Mouse (Mus musculus) liver, postnatal 0 days (tissue): ENCODE data around the gene Bcat2. TPM values are rescaled to one million over a fixed set of nuclear protein-coding genes. Genes with fewer than 3 reads are reported as not detected.

Experiments
- ATAC-seq: fragments of 200-750 bp; cut with Nextera tagmentation; 2 replicates; pipeline ENCODE4 v1.8.0; 2017; ENCODE audit warnings: mild to moderate bottlenecking, moderate library complexity
- DNase-seq: peaks from one replicate; pipeline ENCODE4 v3.0.0-alpha.2; 2016
- H3K27ac ChIP-seq: fragments of 300-500 bp; sonication (generic); 2 replicates; pipeline ENCODE4 v1.5.1; 2014; ENCODE audit warnings: antibody characterized with exemption, moderate library complexity, mild to moderate bottlenecking, low read depth
- H3K27me3 ChIP-seq: fragments of 300-500 bp; sonication (generic); 2 replicates; pipeline ENCODE4 v1.6.1; 2014; ENCODE audit warnings: low read length, control low read depth, mixed read lengths; ENCODE audit not compliant: insufficient read depth
- H3K36me3 ChIP-seq: fragments of 300-500 bp; sonication (generic); replicated peaks from 2 replicates; pipeline ENCODE4 v1.6.1; 2014; ENCODE audit warnings: mild to moderate bottlenecking, control low read depth, low read length, moderate library complexity, mixed read lengths; ENCODE audit not compliant: insufficient read depth
- H3K4me1 ChIP-seq: fragments of 300-500 bp; sonication (generic); 2 replicates; pipeline ENCODE4 v1.6.1; 2014; ENCODE audit warnings: antibody characterized with exemption, mild to moderate bottlenecking, control low read depth; ENCODE audit not compliant: insufficient read depth
- H3K4me2 ChIP-seq: fragments of 300-500 bp; sonication (generic); 2 replicates; pipeline ENCODE4 v1.6.1; 2014; ENCODE audit warnings: low read depth, mild to moderate bottlenecking, low read length, moderate library complexity, mixed read lengths
- H3K4me3 ChIP-seq: fragments of 300-500 bp; sonication (generic); 2 replicates; pipeline ENCODE4 v1.5.1; 2014; ENCODE audit warnings: low read depth, low read length
- H3K9ac ChIP-seq: fragments of 300-500 bp; sonication (generic); replicated peaks from 2 replicates; pipeline ENCODE4 v1.6.1; 2014; ENCODE audit warnings: mild to moderate bottlenecking, moderate library complexity
- H3K9me3 ChIP-seq: fragments of 300-500 bp; sonication (generic); 2 replicates; pipeline ENCODE4 v1.6.1; 2016; ENCODE audit warnings: mild to moderate bottlenecking, control low read depth, low read length, mixed read lengths
- CTCF ChIP-seq: sonication (generic); IDR thresholded peaks from 2 replicates; pipeline ENCODE4 v1.5.1; 2016; ENCODE audit warnings: antibody characterized with exemption, low read depth
- EP300 ChIP-seq: IDR thresholded peaks from 2 replicates; pipeline ENCODE4 v1.6.1; 2016; ENCODE audit warnings: antibody characterized with exemption, low read depth, mild to moderate bottlenecking
- WGBS: fragments of 180-500 bp; shearing (Covaris S2); extraction: QIAGEN DNeasy Blood & Tissue Kit; methylation state at CpG from one replicate; pipeline ENCODE4 v1.1.7; 2014; ENCODE audit not compliant: insufficient replicate concordance; 5-methylcytosine and 5-hydroxymethylcytosine counted together
- polyA plus RNA-seq: library from polyadenylated mRNA; unstranded; fragments of >200 nt; fragmentation: Nextera tagmentation; extraction: Ambion mirVana; gene quantifications from 2 replicates; pipeline ENCODE4 v1.2.1, GENCODE M21; 2015

The Bcat2 gene
- polyA plus RNA-seq, 1 experiment from 2014 or later: 32.3 TPM

DNA sequence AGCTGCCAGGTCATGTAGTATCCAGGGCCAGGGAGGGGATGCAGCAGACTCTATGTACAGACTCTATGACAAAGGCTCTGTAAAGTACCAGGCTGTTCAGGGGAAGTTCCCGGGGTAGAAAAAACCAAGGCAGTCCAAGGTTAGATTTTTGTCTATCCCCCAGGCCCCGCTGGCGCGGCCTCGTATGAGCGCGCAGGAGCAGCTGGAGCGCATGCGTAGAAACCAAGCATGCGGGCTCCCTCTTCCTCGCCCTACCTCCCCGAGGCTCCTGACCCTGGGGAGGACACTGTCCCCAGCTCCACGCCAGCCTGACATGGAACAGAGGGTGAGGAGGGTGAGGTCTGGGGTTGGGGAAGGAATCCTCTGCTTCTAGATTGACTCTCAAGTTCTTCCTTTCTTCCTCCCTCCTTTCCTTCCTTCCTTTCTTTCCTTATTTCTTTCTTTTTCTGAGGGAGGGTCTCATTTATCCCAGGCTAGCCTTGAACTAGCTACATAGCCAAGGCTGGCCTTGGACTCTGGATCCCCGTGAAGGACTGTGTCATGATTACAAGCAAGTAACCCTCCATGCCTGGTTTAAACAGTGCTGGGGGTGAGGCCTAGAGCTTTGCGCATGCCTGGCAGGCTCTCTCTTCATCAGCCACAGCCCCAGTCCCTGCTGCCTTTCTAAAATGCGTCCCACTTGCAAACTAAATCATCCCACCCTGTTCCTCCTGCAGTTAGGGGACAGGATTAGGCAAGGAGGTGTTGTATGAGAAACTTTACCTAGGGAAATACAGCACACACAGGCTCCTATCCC, 20.1 kb upstream of the Bcat2 start:
- Histone ChIP-seq H3K4me3 (no peak overlapping the region), H3K27ac (no peak overlapping the region), H3K9ac (no peak overlapping the region), H3K27me3 (no peaks in the 10 kb centered on the region), H3K36me3 (no peaks in the 10 kb centered on the region), H3K9me3 (no peaks in the 10 kb centered on the region), H3K4me2 (no peak overlapping the region), H3K4me1 (peaks cover 6% of the 10 kb centered on the region)
- no peak for TF ChIP-seq EP300
- no peak for TF ChIP-seq CTCF
- ATAC-seq (no peak), DNase-seq (no peak)
- WGBS: 87% methylated on average over 16 of the region's 16 CpGs

DNA sequence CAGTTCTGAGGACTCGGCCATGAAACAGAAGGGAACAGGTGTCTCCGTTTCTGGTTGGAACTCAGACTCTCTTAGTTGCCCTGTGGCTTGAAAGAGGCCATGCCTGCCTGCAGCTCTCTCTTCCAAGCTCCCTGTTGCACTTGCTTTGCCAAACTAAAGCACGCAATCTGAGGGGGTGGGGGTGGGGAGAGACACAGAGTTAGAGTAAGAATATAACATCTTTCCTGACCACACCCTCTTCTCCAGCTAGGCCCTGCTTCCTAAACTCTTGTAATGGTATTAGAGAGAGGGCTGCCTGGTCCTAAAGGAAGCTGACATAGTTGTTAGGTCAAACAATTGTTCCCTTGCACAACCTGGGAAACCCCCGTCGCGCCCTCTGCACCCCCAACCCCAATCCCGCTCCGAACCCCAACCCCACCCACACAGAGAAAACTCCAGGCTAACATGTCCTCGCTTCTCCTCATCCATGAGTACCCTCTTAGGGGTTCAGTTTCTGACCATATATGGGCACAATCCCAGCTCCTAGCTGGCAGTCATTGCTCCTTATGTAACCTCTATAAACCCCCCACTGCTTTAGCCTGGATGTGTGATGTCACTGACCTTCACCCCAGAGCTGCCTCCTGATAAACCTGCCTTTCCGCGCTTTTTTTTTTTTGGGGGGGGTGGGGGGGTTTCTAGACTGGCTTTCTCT, 19.0 kb upstream of the Bcat2 start:
- Histone ChIP-seq H3K4me1 (peaks cover 6% of the 10 kb centered on the region), H3K9ac (no peak overlapping the region), H3K27ac (no peak overlapping the region), H3K27me3 (no peaks in the 10 kb centered on the region), H3K4me2 (no peak overlapping the region), H3K4me3 (no peak overlapping the region), H3K9me3 (no peaks in the 10 kb centered on the region), H3K36me3 (no peaks in the 10 kb centered on the region)
- DNase-seq: no peak
- ATAC-seq: no peak
- TF ChIP-seq CTCF (no peak), EP300 (no peak)
- WGBS: 65% methylated on average over 11 of the region's 11 CpGs

DNA sequence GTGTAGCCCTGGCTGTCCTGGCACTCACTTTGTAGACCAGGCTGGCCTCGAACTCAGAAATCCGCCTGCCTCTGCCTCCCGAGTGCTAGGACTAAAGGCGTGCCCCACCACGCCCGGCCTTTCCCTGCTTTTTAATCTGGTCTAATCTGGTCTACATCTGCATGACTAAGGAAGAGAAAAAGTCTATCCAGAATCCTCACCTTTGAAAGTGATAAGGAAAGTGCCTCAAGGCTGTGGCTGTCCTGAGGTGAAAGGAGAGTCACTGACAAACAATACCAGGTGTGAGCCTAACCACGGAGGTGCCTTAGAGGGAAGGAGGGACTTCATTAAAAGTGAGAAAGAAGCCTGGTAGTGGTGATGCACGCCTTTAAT, 18.5 kb upstream of the Bcat2 start:
- Histone ChIP-seq H3K27me3 (no peaks in the 10 kb centered on the region), H3K36me3 (no peaks in the 10 kb centered on the region), H3K4me1 (peaks cover 6% of the 10 kb centered on the region), H3K9me3 (no peaks in the 10 kb centered on the region), H3K9ac (no peak overlapping the region), H3K27ac (no peak overlapping the region), H3K4me3 (no peak overlapping the region), H3K4me2 (no peak overlapping the region)
- WGBS: 72% methylated on average over 8 of the region's 8 CpGs
- DNase-seq: no peak
- TF ChIP-seq EP300 (no peak), CTCF (no peak)
- no peak for ATAC-seq

- Histone ChIP-seq H3K36me3 (no peaks in the 10 kb centered on the region), H3K9ac (no peak overlapping the region), H3K4me2 (no peak overlapping the region), H3K4me1 (peaks cover 6% of the 10 kb centered on the region), H3K27ac (no peak overlapping the region), H3K4me3 (no peak overlapping the region), H3K27me3 (no peaks in the 10 kb centered on the region), H3K9me3 (no peaks in the 10 kb centered on the region)
- 66% methylated on average over 8 of the region's 8 CpGs for WGBS
- no peak for DNase-seq
- TF ChIP-seq CTCF (no peak), EP300 (no peak)
- peak; percentile 13; the same call in 1 of the 2 replicates for ATAC-seq
These were observed 16.4 kb upstream of the Bcat2 start for GRCm38 (mm10) chr7:45553519-45553918.

- Histone ChIP-seq H3K4me3 (no peak overlapping the region), H3K36me3 (no peaks in the 10 kb centered on the region), H3K4me2 (no peak overlapping the region), H3K9me3 (no peaks in the 10 kb centered on the region), H3K27me3 (no peaks in the 10 kb centered on the region), H3K27ac (no peak overlapping the region), H3K4me1 (peaks cover 6% of the 10 kb centered on the region), H3K9ac (no peak overlapping the region)
- TF ChIP-seq CTCF (no peak), EP300 (no peak)
- DNase-seq (no peak), ATAC-seq (peak; percentile 69)
- 61% methylated on average over 2 of the region's 2 CpGs for whole genome bisulfite sequencing
These were observed 16.0 kb upstream of the Bcat2 start for GRCm38 (mm10) chr7:45553990-45554389.

DNA sequence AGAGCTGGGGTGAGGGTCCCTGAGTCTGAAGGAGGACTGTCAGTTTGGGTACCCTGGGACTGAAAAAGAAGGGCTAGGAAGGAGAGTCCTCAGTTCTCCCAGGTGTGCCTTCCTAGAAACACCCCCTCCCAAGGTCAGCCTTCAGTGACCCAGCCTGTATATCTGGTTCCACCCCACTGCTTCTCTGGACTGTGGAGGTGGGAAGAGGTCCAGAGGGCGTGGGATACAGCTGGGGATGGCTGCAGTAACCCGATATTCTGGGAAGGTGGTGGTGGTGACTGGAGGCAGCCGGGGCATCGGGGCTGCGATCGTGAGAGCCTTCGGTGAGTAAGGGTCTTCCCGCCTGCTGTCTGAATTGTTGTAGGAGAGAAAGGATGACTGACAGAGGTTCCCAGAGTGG, 15.2 kb upstream of the Bcat2 start, which contains the start of gene Hsd17b14:
Gene Hsd17b14, plus strand, starts transcription at position 150 of the 400 bp plus-strand sequence.
- H3K9me3 ChIP-seq: no peaks in the 10 kb centered on the region
- H3K4me1 ChIP-seq: peaks cover 6% of the 10 kb centered on the region
- no peak within 1 kb of the TSS for H3K9ac ChIP-seq
- no peaks in the 10 kb centered on the region for H3K36me3 ChIP-seq
- no peak for TF ChIP-seq EP300
- TF ChIP-seq CTCF: no peak
- H3K27me3 ChIP-seq: no peaks in the 10 kb centered on the region
- H3K4me3 ChIP-seq: no peak within 1 kb of the TSS
- ATAC-seq (no peak), DNase-seq (no peak)
- H3K4me2 ChIP-seq: no peak within 1 kb of the TSS
- H3K27ac ChIP-seq: no peak within 1 kb of the TSS
- WGBS: 48% methylated on average over 8 of the region's 8 CpGs
